Mouse (Mus musculus): ENCODE results near the gene Lyz1. TPM values are rescaled to one million over a fixed set of nuclear protein-coding genes. Genes with fewer than 3 reads are reported as not detected.

Lyz1 gene
- total RNA-seq, 2 experiments from 2014 or later, result 0.28 to 0.93 TPM

DNA sequence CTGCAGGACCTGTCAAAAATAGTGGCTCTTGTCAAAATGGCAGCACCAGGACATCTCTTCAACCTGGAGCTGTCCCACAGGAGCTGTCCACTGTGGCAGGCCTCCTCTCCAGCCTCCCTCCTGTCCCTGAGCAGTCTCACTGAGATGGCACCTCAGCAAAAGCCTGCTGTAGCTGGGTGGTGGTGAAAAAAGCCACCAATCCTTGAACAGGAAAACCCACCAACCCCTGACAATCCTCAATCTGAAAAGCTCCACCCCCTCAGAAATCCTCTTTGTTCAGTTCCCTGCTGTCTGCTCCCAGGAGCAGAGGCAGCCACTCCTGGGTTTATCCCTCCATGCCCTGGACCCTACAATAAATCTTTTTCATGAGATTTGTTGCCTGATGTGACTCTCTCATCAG is 32.8 kb downstream of the Lyz1 start:
- no peak for DNase-seq (ENCODE audit: extremely low spot score in 1 of 2, low spot score in 2 of 2)
- intact Hi-C loops (cut with DNase I), result no loop called here

DNA sequence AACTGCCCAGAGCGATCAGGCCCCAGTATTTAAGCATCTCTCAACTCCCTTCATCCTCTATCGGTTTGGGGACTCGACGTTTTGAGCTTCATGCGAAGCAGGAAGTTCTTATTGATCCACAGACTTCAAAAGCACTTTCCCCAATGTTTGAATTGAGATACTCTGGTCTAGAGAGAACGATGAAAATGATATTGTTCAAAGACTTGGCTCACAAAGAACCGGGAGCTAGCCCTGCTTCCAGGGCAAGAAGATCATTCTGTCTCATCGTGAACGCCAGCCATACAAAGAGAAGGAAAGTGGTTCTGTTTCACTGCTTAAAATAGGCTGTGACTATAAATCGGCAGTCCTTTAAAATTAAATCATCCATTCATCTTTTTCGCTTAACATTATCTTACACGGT is 54.1 kb downstream of the Lyz1 start, which contains the start of gene 9530003J23Rik:
Gene 9530003J23Rik (minus strand): TSS at position 101 of the 400 bp plus-strand sequence.
- intact Hi-C loops (cut with DNase I), result no loop called here
- DNase-seq (ENCODE audit: extremely low spot score in 1 of 2, low spot score in 2 of 2), result no peak

Other genes starting within 250 kb of the Lyz1 start
- under 1 TPM in 1 of 2 experiments, not detected in 1; 0.39 TPM for gene Lrrc10, start 247.5 kb downstream of the Lyz1 start, total RNA-seq (2021)
- 100 to 1,000 TPM; 229 to 235 TPM for gene Cct2, start 229.1 kb downstream of the Lyz1 start, total RNA-seq (2021)
- 10 to 100 TPM; 25.3 to 26.8 TPM for gene Frs2, start 144.3 kb downstream of the Lyz1 start, total RNA-seq (2021)
- gene Yeats4, start 68.4 kb downstream of the Lyz1 start, total RNA-seq (2021), result 10 to 100 TPM; 61.2 to 64.2 TPM
- gene 9530003J23Rik, start 54.2 kb downstream of the Lyz1 start, total RNA-seq (2021), result not detected
- 1 to 10 TPM; 6.7 to 7.6 TPM for gene Lyz2, start 10.5 kb downstream of the Lyz1 start, total RNA-seq (2021)
- 100 to 1,000 TPM; 104 to 110 TPM for gene Cpsf6, start 87.1 kb upstream of the Lyz1 start, total RNA-seq (2021)